Mouse (Mus musculus) layer of hippocampus, adult 18-20 months (tissue): ENCODE data around the gene Crtam. TPM values are rescaled to one million over a fixed set of nuclear protein-coding genes. Genes with fewer than 3 reads are reported as not detected.

ENCODE experiments used
- DNase-seq, 2 experiments: peaks; one replicate each; pipeline ENCODE4 v3.0.0; 2022; ENCODE audit warnings: low spot score in 2 of 2
- total RNA-seq, 2 experiments: library from RNA; stranded (reverse); gene quantifications; 2 replicates each; pipeline ENCODE4 v1.2.3; 2021

Gene Crtam
- total RNA-seq, 2 experiments from 2014 or later = 0.10 to 0.20 TPM

DNA sequence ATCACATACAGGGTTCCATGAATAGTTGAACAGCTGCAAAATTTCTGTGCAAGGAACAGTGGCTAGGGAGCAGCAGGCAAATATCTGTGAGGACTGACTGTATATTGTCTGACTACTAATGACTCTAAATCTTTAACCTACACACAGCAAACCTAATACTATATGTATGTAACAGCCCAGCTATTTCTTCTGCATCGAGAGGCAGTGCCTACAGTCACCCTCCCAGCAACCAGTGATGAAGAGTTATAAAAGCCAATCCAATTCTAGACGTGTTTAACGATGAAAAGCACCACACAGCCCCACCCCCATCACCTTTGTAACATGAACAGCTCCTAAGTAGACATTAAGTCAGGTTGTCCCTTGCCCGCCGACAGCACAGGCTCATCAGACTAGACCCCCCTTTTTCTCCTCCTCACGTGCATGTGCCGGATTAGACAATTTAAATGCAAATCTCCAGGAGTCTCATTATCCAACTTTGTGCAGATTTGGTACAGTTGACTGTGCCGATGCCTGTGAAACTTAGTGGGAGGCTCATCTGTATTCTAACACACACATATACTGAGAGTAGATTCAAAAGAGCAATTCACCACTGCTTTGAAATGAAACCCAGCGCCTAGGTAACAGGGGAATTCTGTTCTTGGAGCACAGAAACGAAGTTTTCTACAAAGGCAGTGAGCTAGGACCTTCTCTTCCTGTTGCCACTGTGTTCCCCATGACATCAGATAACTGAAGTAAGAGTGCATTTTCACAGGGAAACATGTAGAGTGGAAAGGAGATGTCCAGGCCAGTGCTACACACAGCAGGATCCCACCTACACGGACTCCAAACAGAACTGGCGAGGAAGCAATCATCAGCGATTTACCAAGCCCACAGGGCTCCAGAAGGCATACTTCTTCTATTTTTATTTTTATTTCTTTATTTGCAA, 7.3 kb upstream of the Crtam start:
- DNase-seq = peak in 1 of 2 experiments; percentile 33

DNA sequence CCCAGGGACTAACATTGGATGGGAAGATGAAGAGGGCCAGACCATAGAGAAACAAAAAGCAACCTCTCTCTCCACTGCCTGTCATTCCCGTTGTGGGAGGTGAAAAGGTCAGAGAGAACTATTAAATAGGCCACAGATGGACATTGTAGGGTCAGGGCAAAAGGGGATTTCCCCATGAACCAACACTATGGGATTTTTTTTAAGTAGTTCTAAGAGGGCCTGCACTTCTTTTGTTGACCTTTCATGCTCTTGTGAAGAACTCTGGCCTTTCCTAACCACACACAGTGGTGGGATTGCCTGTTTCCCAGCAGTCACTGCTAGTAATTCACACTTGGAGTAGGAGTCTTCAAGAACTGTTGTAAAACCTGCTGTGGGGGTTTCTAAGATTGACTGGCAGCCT, 3.4 kb upstream of the Crtam start:
- DNase-seq = no peak

DNA sequence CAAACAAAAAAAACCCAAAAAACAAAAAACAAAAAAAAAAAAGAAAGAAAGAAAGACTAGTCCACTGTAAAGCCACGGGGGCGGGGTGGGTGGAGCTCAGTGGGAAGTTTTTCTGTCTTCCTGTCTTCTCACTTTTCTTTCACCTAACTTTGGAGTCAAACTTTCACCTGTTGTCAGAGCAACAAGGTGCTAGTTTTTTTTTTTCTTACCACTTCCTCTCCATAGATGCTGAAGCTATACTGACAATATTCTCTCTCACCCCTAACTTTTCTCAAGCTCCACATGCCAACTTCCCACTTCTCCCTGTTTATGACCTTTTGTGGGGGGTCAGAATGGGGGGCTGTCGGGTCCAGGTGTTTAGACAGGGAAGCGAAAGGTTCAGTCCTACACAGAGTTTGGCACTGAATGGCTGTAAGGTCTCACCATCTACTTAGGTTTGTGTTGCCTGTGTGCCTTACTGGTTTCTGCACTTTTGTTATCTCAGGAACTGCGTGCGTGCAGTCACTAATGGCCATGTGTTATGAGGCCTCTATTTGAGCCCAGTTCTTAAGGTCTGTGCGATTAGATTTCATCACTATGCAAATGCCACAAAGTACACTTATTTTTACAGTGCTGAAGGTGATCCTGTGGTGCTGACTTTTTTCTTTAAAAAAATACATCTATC, 7.2 kb downstream of the Crtam start:
- DNase-seq = no peak

DNA sequence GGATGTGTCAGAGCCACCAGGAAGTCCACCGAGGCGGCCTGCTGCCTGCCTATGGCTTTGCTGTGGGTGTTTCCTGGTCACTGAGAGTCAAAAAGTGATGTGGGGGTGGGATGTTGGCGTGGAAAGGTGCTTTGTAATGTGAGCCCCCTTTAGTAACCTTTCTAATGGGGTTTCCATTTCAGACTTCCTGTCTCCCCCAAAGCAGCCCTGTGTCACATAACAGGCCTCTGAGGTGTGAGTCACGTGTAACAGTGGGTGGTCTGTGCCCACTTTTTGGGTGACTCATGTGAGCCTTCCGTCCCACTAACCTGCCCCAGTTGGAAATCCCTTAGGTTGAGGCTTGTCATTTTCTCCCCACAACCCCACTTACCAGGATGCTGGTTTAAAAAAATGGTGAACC, 10.4 kb downstream of the Crtam start:
- DNase-seq = no peak

DNA sequence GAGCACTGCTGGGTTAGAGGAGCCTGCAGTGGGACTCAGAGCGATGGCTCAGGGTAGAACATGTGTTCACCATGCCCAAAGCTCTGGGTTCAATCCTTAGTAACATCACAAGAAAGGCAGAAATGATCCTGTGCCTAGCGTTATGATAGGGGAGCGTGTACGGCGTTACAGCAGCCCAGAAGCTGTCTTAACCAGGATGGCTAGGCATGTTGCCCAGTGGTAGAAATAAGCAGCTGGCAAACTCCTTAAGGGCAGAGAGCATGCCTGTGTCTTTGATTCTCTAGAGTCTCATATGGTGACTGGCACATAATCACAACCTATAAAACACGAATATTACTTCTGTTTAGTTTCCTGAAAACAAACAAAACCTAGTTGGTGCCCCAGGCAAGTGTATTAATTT, 12.9 kb downstream of the Crtam start:
- no peak for DNase-seq

DNA sequence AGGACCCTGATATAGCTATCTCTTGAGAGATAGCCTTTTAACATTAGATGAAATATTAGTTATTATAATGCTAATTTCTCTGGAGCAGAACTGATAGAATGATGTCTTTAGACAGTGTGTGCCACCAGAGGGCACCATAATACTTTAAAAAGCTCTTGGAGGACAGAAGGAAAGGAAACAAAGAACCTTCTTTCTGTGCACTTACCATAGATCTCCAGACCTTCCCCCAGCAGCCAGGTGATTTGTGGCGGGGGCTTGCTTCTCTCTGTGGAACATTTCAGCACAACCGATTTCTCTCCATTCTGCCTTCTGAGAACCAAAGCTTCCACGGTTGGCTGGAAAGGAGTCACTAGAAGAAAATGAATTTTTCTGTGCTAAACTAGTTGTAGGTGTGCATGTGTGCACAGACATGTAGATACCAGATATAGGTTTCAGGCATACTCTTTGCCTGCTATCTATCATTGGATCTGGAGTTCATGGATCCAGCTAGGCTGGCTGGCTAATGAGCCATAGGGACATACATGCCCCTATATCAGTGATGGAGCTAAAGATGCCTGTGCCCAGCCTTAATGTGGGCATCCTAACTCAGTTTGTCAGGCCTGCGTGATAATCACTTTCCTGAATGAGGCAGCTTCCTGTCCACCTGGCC, 14.4 kb downstream of the Crtam start:
- peak; percentile 39 to 84 for DNase-seq

DNA sequence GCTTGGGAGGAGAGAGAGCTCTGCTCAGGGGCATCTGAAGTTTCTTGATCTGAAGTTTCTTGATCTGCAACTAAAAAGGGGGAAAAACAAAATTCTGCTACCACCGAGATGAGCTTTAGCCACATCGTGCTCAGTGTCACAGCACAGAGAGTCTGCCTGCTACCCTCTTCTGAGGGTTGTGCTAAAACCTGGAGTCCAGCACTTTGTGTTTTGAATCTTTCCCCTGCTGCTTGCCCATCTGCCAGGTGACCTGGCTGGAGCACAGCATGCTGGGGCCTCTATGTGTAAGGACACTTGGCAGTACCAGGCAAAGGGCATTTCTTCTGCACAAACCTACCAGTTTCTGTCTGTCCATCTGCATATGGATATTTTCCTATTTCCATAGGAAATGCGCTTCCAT, 20.1 kb downstream of the Crtam start:
- DNase-seq = no peak

DNA sequence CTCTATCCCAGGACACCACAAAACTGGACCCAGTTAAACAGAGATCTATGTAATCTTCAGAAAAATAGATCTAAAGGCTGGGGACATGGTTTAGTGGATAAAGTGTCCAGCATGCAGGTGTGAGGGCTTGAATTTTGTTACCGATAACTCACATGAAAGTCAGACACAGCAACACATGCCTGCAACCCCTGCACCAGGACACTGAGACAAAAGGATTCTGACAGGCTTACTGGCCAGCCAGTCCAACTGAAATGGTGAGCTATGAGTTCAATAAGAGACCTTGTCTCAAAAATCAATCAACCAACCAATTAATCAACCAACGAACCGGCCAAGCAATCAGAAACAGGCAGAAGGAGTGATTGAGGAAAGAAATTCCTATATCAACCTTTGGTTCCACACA, 20.7 kb downstream of the Crtam start:
- no peak for DNase-seq

DNA sequence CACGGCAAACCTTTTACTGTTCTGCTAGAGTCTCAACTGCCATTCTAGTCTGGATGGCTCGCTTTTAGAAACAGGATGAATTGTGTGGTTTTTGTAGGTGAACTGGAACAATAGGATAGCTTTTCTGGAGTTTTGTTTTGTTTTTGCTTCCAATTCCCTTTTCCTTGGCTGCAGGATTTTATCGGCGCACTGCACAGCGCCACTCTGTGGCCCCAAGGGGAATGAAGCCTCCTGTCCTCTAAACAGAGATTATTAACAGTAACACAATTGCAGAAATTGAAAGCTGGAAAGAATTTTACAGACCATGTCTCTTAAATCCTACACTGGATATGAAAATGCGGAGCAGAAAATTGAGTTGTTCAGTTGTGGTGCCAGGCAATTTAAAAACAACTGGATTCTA, 21.9 kb downstream of the Crtam start:
- peak in 1 of 2 experiments; percentile 60 for DNase-seq

DNA sequence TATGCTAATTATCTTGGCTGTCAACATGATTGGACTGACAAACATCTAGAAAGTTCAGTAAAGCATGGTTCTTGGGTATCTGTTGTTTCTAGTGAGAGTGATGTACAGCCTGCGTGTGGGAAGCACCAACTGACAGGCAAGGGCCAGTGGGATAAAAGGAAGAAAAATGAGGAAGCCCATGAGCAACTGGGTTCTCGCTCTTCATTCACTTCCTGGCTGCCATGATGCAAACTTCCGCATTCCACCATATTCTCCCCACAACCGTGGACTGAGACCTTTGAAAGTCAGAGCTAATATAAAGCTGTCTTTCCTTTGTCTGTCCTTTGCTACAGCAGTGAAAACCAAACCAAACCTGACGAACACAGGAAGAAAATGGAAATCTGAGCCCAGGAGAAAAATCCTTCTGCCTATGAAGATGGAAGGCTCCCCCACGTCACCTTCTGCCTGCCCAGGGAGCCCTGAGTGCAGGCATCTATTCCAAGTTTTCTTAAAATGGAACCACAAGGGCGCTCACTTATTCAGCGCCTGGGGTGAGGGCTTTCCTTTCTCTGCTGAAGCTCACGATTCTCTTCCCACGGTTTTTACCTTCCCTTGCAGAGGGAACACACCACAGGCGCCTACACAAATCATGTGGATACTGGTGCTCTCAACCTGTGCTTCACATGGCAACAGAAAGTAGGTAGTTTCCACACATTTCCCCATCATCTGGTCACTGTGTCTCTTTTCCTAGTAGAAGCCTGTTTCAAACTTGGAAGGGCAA, 30.2 kb downstream of the Crtam start:
- DNase-seq = no peak

DNA sequence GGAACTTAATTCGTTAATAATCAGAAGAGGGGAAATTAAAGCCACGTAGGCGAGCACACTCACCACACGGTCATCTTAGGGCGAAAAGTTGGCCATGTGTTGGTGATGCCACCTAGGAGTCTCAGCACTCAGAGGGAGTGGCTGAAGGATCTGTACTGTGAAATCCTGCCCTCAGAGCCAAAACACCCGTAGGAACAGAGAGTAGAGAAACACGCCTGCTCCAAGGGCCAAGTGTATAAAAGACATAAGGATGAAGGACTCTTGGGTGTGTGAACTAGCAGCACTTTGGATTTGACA, 40.1 kb downstream of the Crtam start:
- DNase-seq = no peak

DNA sequence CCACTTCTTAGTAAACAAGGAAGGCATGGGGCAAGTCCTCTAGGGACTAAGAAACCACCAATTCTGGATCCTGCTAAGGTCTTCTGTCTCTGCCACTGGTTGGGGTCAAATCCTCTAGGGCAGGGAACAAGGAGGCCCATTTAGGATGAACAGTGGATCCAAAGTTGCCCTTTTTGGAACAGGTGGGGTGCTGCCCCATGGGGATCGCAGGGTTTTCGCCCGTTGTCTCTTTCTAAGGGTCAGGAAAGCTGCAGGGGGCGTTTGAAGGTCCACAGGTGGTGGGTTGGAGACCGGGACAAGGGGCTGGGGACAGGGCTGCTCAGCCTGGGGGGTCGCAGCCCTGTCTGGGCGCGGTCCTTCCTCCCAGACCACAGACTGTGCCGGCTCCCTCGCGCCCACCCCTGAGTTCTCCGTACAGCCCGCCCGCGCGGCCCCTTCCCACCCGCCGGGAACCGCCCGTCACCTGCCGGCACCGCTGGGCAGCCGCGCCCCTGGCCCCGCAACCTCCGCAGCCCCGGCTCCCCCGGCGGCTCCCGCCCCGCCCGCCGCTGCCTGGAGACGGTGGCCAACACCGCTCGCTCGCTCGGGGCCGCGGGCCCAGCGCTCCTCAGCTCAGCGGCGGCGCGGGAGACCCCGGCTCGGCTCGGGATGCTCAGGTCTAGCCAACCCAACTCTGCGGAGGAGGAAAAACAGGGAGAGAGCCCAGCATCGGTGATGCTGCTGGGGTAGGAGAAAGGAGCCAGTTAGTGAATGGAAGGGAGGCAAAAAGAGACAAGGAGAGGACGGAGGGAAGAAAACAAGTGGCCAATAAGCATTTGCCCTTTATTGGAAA, 40.6 kb downstream of the Crtam start, which contains the start of gene Jhy:
Jhy (minus strand) TSS at position 533 of the 832 bp plus-strand sequence.
- no peak for DNase-seq

DNA sequence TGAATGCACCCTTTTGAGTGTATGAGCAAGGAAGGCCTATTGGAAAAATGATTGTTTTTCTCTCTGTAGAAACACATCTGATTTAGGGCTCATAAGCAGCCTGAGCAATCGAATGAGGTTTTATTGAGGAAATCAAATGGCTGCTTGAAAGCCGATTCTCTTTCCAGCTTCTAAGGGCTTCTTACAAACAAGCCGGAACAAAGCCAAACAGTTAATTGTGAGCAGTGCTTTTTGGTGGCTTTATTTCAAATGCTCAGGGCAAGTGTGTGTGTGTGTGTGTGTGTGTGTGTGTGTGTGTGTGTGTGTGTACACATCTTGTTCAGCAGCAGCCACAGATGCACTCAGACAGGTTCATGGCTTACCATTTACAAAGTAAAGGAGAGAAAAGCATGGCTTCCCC, 43.0 kb downstream of the Crtam start:
- DNase-seq = no peak

DNA sequence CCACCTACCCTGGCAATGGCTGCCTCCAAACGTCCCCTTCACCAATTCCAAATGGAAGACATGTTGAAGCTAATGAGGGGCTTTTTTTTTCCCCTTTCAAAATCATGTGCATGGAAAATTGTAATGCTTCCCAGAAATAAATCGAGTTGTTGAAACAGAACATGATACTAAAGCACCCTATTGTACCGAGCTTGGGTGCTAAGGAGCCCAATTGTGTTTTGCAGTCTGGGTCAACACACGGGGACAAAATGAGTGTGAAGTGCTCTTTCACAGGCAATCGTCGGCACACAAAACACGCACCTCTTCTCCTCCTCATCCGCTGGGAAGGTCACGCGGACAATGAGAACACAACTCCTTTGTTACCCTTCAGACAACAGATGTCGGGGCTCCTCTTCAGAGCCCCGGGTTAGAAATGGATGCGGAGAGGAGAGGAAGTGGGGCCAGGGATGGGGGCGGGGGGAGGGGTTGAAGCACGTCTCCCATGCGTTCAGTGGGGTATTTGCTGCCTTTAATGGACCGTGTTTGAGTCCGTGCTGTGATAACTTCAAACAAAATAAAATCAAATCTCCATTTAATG, 55.3 kb downstream of the Crtam start:
- DNase-seq = no peak

DNA sequence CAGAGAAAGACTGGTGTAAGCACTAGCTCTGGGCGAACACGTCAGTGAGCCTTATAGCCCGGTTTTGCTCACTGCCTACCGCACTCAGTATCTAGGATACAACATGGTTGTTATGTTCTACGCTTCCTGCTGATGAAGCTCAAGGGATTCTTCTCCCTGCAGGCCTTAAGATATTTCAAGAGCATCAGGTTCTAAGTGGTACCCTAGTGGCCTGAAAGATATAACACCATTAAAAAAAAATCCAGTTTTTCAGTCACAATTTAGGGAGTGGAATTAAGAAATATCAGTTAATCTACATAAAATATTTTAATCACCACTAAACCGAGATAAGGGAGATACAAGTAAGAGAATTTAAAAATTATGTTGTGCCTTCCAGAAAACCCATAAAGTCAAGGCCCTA, 56.0 kb downstream of the Crtam start:
- no peak for DNase-seq

DNA sequence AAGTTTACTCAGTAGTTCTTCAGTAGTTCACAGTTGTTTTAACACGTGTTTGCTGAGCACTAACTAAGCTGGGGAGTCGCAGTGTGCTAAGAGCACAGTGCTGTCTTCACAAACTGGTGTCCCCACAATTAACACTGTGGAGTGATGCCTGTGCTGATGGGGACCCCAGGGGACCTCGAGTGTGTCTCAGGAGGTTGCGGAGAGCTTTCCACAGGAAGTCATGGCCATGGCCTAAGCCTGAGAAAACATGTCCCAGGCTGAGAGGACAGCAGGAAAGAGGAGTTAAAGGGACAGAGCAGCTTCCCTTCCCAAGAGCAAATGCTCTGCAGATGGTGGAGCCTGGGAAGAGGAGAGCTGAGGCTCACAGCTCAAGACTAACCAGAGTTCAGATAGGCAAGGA, 57.3 kb downstream of the Crtam start:
- no peak for DNase-seq

DNA sequence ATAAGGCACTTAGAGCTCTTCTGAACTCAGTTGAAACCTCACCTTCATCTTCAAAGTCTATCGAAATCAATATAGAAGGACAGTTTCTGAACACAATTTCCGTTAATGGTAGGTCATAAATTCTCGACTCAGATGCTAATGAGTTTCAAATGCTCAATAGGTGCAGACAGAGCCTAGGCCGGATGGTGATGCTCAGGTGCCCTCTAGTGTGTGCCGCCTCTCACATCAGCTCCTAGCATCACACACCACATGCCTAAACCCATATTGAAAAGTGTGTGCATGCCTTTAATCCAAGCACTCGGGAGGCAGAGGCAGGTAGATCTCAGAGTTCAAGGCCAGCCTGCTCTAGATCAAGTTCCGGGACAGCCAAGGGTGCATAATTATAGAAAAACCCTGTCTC, 67.0 kb downstream of the Crtam start:
- peak in 1 of 2 experiments; percentile 15 for DNase-seq

DNA sequence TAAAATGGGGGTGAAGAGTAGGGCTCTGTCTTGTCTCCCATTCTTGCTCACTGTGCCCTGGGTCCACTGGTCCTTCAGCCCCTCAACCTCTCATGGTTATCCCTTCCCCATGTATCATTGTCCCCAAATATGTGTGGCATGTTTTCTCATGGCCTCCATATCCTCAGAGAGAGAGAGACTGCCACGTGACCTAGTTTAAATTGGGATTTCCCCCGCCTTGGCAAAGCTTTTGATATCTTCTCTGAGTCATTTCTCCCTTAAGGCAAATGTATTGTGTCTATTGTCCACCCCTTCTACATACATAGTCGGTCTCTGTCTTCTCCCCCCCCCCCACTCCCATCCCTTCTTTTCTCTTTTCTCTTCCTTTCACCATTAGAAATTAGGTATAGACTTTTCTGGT, 71.1 kb downstream of the Crtam start:
- no peak for DNase-seq

DNA sequence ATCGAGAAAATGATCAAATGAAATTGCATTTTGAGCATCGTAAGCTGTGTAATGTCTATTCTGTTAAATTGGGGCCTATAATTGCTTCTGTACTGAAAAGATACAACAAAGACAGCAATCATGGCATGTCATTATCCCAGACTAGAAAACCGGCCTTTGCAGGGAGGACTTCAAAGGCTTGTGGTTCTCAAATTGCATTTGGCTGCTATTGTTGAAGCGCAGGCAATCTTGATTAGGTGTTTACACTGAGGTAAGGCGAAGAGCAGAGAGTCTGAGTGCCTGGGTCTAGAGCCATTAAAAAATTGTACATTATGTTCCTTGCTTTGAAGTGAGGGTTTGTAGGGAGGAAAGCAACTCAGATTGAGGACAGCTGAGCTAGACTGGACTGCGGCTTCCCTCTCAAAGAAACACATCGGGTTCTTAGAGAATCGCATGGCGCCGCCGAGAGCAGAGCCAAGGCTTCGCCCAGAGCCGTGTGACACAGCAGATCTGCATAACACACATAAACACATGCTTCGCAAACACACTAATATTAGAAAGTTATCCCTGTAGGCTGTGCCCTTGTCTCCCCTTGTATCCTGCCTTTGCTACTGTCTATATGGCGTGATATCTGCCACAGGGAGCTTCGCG, 77.0 kb downstream of the Crtam start:
- DNase-seq = no peak
